Mouse (Mus musculus): ENCODE data around the gene Zfp677.
"Not testable (repeated sequence)": the region's sequence is repeated elsewhere in the genome, so short reads cannot be mapped to it uniquely, and the experiment has no call there.

The Zfp677 gene

DNA sequence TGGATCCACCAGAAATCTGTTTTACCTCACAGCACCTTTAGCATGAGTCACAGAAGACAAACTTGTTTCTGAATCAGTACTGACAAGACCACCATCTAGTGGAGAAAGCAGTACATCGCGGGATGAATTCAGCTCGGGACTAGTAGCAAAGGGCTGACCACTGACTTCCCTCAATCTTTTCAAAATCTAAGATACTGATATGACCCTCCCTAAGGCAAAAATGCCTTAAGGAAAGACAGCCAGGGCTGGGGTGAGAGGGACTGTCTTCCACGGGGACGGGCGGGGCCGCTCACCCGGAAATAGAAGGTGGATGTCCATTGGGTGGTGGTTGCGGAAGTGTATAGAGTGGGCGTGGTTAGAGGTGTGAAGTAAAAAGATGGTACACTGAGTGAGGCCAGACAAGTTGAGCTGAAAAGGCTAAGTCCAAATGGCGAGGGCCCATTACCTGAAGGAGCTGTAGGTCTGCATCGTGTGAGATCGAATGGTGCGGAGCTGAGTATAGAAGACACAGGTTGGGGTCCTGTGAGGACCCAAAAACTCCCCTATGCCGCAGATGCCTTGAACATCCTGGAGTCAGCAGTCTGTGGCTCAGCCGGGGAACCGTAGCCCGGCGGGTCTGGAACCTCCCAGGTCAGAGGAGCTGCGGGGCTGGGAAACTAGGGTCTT is at the start of gene Zfp677:
Gene Zfp677 (plus strand): TSS at position 358 of the 666 bp plus-strand sequence.
- DNase-seq (ENCODE audit: low read depth): peak; percentile 61

DNA sequence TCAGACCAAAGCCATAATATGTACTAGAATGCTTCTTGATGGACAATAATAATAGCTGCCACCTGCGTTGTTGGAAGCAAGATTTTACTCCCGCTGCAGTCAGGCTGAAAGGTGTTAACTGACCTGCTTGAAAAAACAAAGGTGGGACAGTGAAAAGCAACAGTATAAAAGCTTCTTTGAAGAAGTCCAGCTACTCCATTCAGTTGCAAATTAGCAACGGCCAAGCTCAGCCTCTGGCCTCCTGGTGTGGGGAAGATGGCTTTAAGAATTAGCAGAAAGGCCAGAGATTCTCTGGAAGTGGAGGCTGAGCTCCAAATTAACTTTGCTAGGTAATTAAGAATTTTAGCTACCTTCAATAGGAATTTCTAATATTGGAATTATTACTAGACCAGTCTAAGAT is 15.5 kb upstream of the Zfp677 start:
- DNase-seq (ENCODE audit: low read depth): not testable (repeated sequence)

DNA sequence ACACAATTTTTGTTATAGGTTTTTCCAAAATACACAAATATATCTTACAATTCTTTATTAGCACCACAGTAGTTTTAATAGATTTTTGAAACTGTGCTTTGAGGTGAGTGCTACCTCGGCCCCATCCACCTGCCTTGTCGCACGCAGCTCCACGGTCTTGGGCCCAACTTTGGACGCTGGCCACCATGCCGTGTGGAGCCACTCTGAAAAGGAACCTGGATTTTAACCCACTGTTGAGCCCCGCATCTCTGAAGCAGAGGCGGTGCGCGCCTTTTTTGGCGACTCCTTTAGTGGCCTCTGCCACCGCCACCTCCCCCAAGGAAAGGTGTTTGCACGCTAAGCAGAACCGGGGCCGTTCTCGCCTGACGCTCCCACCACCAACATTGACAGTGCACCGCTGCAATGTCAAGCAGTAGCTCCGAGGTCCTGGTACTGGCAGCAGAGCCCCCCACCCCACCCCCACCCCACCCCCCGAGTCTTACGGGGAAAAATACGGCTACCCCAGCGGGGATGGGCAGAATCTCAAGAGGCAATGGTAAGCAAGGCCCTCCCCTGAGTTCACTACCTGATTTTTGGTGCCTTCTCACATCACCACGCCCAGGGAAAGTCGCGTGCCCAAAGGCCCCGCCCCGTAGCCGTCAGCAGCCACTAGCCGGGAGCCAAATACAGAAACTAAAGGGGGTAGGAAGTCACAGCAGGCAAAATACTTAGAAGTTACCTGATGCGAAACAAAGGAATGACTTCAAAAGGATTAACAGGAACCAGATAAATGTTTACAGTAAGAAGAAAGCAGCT is 13.4 kb upstream of the Zfp677 start:
- DNase-seq (ENCODE audit: low read depth): peak; percentile 48

DNA sequence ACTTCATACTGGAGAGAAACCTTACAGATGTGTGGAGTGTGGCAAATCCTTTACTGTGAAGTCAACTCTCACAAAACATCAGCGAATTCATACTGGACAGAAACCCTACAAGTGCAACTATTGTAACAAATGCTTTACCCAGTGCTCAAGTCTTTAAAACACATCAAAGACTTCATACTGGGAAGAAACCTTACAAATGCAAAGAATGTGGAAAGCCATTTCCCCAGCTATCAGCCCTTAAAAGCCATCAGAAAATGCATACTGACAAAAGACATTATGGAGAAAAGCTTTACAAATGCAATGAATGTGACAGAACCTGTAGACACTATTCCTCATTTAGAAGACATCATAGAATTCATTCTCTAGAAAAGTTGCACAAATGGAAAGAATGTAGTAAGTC is 8.2 kb upstream of the Zfp677 start:
- no peak for DNase-seq (ENCODE audit: low read depth)

DNA sequence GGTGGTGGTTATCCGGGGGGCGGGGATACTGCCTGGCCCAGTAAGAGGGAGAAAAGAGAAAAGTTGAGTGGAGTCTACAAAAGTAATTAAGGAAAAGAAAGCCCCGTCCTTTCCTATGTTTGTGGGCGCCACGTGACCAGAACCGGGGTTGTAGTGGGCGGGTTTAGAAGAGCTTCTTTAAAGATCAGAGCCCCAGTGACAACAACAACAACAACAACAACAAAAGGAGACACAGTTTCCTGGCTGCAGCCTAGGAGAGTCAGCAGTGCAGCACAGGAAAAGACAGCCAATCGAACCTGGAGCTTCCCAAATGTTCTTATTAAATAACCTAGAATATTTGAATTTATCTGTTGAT is 486 bp downstream of the Zfp677 start:
- DNase-seq (ENCODE audit: low read depth): no peak

DNA sequence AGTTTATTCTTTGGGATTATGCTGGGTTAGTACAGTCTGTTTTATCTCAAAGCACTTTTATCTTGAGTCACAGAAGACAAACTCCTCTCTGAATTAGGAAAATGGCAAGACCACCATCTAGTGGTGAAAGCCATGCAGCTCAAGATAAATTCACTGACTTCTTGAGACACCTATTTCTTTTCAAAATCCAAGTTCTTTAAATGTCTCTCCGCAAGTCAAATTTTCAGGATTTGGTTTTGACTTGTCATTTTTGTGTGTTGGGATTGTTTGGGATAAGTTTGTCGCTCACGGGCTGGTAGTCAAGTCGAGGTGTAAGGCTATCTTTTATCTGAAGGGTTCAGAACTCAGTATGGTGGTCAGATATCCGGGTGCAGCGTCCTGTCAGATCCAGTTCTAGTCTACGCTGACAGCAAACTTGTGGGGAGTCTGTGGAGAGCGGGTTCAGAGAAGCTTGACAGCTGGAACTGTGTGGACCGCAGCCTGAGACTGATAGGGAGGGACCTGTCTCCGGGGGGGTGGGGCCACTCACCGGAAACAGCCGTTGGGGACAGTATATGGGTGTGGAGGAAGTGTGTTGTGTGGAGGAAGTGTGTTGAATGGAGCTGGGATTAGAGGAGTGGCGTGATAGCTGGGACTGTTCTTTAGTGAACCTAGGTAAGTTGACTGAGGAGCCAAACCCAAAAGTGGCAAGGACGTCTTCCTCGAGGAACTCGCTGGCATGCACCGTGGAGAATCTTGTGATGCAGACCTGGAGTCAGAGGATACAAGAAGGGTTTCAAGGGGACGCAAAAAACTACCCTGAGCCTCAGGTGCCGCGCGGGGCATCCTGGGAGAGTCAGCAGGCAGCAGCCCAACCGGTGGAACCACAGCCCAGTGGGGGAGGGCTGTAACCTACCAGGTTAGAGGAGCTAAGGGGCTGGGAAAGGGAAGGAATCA is 39.4 kb downstream of the Zfp677 start, which contains the start of gene Zfp54:
Gene Zfp54 (plus strand): TSS at position 564 of the 936 bp plus-strand sequence.
- DNase-seq (ENCODE audit: low read depth): peak; percentile 84

DNA sequence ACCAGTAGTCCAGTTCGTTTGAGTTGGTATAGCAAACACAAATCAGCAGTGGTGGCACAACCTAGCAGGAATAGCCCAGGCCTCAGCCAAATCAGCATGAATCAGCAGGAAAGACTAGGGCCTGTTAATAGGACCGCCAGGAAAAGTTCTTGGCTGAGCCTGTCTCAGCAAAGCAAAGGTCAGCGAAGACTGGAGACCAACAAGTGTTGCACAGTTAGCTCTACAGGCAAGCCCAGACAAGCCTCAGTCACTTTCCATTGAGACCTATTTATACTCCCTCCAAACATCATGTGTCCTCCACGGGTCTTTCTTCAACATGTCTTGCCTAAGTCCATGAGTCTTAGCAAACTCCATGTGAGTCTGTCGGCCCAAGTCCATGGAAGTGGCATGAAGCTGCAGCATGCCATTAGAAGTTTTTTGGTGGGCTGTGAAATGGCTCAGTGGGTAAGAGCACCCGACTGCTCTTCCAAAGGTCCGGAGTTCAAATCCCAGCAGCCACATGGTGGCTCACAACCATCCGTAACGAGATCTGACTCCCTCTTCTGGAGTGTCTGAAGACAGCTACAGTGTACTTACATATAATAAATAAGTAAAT is 55.4 kb downstream of the Zfp677 start:
- not testable (repeated sequence) for DNase-seq (ENCODE audit: low read depth)
